Mouse (Mus musculus) megakaryocyte, embryonic 14.5 days (primary cell): ENCODE results near the gene Sdr42e1.

ENCODE experiments used
- FLI1 ChIP-seq: IDR thresholded peaks from 2 replicates; pipeline ENCODE4 v1.6.1; 2012; ENCODE audit warnings: low read length, inconsistent platforms, mixed read lengths
- GATA1 ChIP-seq: IDR thresholded peaks from 3 replicates; pipeline ENCODE4 v1.6.1; 2012; ENCODE audit warnings: mixed read lengths, low read length, inconsistent platforms, borderline replicate concordance

- TF ChIP-seq FLI1 (no peak), GATA1 (no peak)
These were observed 29.2 kb upstream of the Sdr42e1 start for GRCm38 (mm10) chr8:117702701-117703100.
